16 mouse cellular contexts compared by ENCODE assay signal in genomic region chr7:101869163-101869500, GRCm38 (mm10). TPM values are rescaled to one million over a fixed set of nuclear protein-coding genes. Genes with fewer than 3 reads are reported as not detected.
DNase-seq lines count a peak whose midpoint lies in the region; ATAC-seq lines count a peak whose summit lies in the region.
"Had no signal": no experiment of that assay in that cellular context is flagged by ENCODE, and none has a peak within 500 bp of the region (broad histone marks: within the 10 kb centered on the region; RNA-seq: fewer than 3 reads in every experiment).

No protein-coding gene starts in this region.

- no peaks in the 10 kb centered on the region for H3K9me3 ChIP-seq in heart, embryonic 11.5 days (replicated peaks; ENCODE audit: control insufficient read depth, low read length)
- no peaks in the 10 kb centered on the region for H3K9me3 ChIP-seq in midbrain, embryonic 11.5 days (ENCODE audit: control insufficient read depth, low read length)
- H3K9me3 ChIP-seq: stomach, embryonic 15.5 days had no signal

- 67% methylated on average over 7 of the region's 7 CpGs for WGBS in heart, embryonic 11.5 days (ENCODE audit: insufficient replicate concordance)
- 25% methylated on average over 7 of the region's 7 CpGs for WGBS in midbrain, embryonic 11.5 days

- H3K4me3 ChIP-seq in heart, embryonic 11.5 days (ENCODE audit: low read depth, low read length), result no peak overlapping the region
- no peak overlapping the region for H3K4me3 ChIP-seq in midbrain, embryonic 11.5 days (ENCODE audit: low read depth, low read length)
- H3K4me3 ChIP-seq: stomach, embryonic 15.5 days had no signal

- intact Hi-C loops in heart, postnatal 25 days (cut with DNase I), result no loop called here

- no peak for DNase-seq in heart, postnatal 25 days (ENCODE audit: low spot score)
- DNase-seq in Muller cell, postnatal 12 days (ENCODE audit: inconsistent ontology term), result peak; percentile 18
- peak; percentile 41 for DNase-seq in kidney, adult 18-20 months
- peak; percentile 91 for DNase-seq in midbrain, embryonic 11.5 days (ENCODE audit: low spot score, missing footprints)
- DNase-seq in spleen, postnatal 14 days (ENCODE audit: low spot score in 2 of 2), result no peak
- no peak for DNase-seq in frontal cortex, postnatal 14 days (ENCODE audit: low spot score in 2 of 2)
- DNase-seq in frontal cortex, adult 2 months (ENCODE audit: extremely low spot score in 1 of 2, low spot score in 1 of 2), result no peak
- DNase-seq: adrenal gland, postnatal 14 days; cerebellum, adult 18-20 months; heart, adult 11 months; lung, adult 2 months; thymus, postnatal 4 days had no signal

- no peak overlapping the region for H3K9ac ChIP-seq in heart, embryonic 11.5 days (ENCODE audit: low read depth, low read length)
- peak overlapping the region; percentile 18; the same call in 1 of the 2 replicates for H3K9ac ChIP-seq in midbrain, embryonic 11.5 days (ENCODE audit: low read length)
- H3K9ac ChIP-seq: stomach, embryonic 15.5 days had no signal

- H3K4me1 ChIP-seq in heart, embryonic 11.5 days (ENCODE audit: control insufficient read depth, insufficient read depth, low read length), result peaks cover 3% of the 10 kb centered on the region; the same call in 1 of the 2 replicates
- peaks cover 9% of the 10 kb centered on the region; the same call in 1 of the 2 replicates for H3K4me1 ChIP-seq in midbrain, embryonic 11.5 days (ENCODE audit: control insufficient read depth, insufficient read depth, low read length)
- H3K4me1 ChIP-seq: stomach, embryonic 15.5 days had no signal

- no peak for ATAC-seq in heart, embryonic 11.5 days (replicated peaks; ENCODE audit: insufficient number of reproducible peaks, low FRiP score, low TSS enrichment)
- peak; percentile 59 for ATAC-seq in midbrain, embryonic 11.5 days (ENCODE audit: low FRiP score)

- H3K4me2 ChIP-seq in heart, embryonic 11.5 days, result no peak overlapping the region
- H3K4me2 ChIP-seq in midbrain, embryonic 11.5 days, result no peak overlapping the region
- H3K4me2 ChIP-seq: stomach, embryonic 15.5 days had no signal

- H3K27ac ChIP-seq in heart, embryonic 11.5 days (ENCODE audit: low read depth, low read length), result 0 out of 2 replicates have a peak overlapping the region, but pooled peaks have one; percentile 1
- H3K27ac ChIP-seq in midbrain, embryonic 11.5 days (ENCODE audit: low read depth, low read length), result peak overlapping the region; percentile 56
- H3K27ac ChIP-seq: stomach, embryonic 15.5 days had no signal

- H3K36me3 ChIP-seq in heart, embryonic 11.5 days (ENCODE audit: control insufficient read depth, insufficient read depth, low read length), result no peaks in the 10 kb centered on the region
- no peaks in the 10 kb centered on the region for H3K36me3 ChIP-seq in midbrain, embryonic 11.5 days (ENCODE audit: control insufficient read depth, insufficient read depth, low read length)
- H3K36me3 ChIP-seq: stomach, embryonic 15.5 days had no signal

- H3K27me3 ChIP-seq in heart, embryonic 11.5 days (ENCODE audit: control insufficient read depth, insufficient read depth, low read length), result no peaks in the 10 kb centered on the region
- H3K27me3 ChIP-seq in midbrain, embryonic 11.5 days (ENCODE audit: control insufficient read depth, insufficient read depth, low read length), result no peaks in the 10 kb centered on the region
- H3K27me3 ChIP-seq: stomach, embryonic 15.5 days had no signal

RNA-seq across cellular contexts. Expression of gene Folr1, which starts 1.5 kb away (rescaled TPM):
- 3.2 and 4.3 TPM in 2 replicates for polyA plus RNA-seq in heart, embryonic 11.5 days (2014; fragmentation: Nextera tagmentation; extraction: Ambion mirVana)
- total RNA-seq in heart, postnatal 25 days (2021), result under 1 TPM; 0.26 to 0.59 TPM
- polyA plus RNA-seq in midbrain, embryonic 11.5 days (2014; fragmentation: Nextera tagmentation; extraction: Ambion mirVana), result 11.6 and 12.4 TPM in 2 replicates
- 1.1 and 2.1 TPM in 2 replicates for polyA plus RNA-seq in frontal cortex, adult 2 months (2012; rRNA removed)
- total RNA-seq: hematopoietic stem cell, adult 5-6 weeks had no signal

RNA-seq across cellular contexts. Expression of gene Anapc15, which starts 5.6 kb away (rescaled TPM):
- polyA plus RNA-seq in heart, embryonic 11.5 days (2014; fragmentation: Nextera tagmentation; extraction: Ambion mirVana), result 73.3 and 76.5 TPM in 2 replicates
- total RNA-seq in heart, postnatal 25 days (2021), result 10 to 100 TPM; 16.5 to 17.9 TPM
- polyA plus RNA-seq in midbrain, embryonic 11.5 days (2014; fragmentation: Nextera tagmentation; extraction: Ambion mirVana), result 80.6 and 87.8 TPM in 2 replicates
- 60.4 and 69.4 TPM in 2 replicates for polyA plus RNA-seq in frontal cortex, adult 2 months (2012; rRNA removed)

RNA-seq across cellular contexts. Expression of gene Folr2, which starts 12.1 kb away (rescaled TPM):
- not detected in 2 replicates for polyA plus RNA-seq in heart, embryonic 11.5 days (2014; fragmentation: Nextera tagmentation; extraction: Ambion mirVana)
- total RNA-seq in heart, postnatal 25 days (2021), result 1 to 10 TPM; 5.5 to 6.8 TPM
- polyA plus RNA-seq in midbrain, embryonic 11.5 days (2014; fragmentation: Nextera tagmentation; extraction: Ambion mirVana), result 1.5 and 1.7 TPM in 2 replicates
- polyA plus RNA-seq in frontal cortex, adult 2 months (2012; rRNA removed), result 1.2 and 2.3 TPM in 2 replicates
- total RNA-seq: hematopoietic stem cell, adult 5-6 weeks; megakaryocyte-erythroid progenitor cell, adult 5-6 weeks had no signal

RNA-seq across cellular contexts. Expression of gene Inppl1, which starts 31.1 kb away (rescaled TPM):
- polyA plus RNA-seq in heart, embryonic 11.5 days (2014; fragmentation: Nextera tagmentation; extraction: Ambion mirVana), result 33.6 and 52.0 TPM in 2 replicates
- 100 to 1,000 TPM; 145 to 148 TPM for total RNA-seq in heart, postnatal 25 days (2021)
- polyA plus RNA-seq in midbrain, embryonic 11.5 days (2014; fragmentation: Nextera tagmentation; extraction: Ambion mirVana), result 33.9 and 35.5 TPM in 2 replicates
- 34.3 and 38.8 TPM in 2 replicates for polyA plus RNA-seq in frontal cortex, adult 2 months (2012; rRNA removed)

RNA-seq across cellular contexts. Expression of gene Lamtor1, which starts 36.6 kb away (rescaled TPM):
- polyA plus RNA-seq in heart, embryonic 11.5 days (2014; fragmentation: Nextera tagmentation; extraction: Ambion mirVana), result 137 and 146 TPM in 2 replicates
- total RNA-seq in heart, postnatal 25 days (2021), result 100 to 1,000 TPM; 105 to 111 TPM
- 120 and 132 TPM in 2 replicates for polyA plus RNA-seq in midbrain, embryonic 11.5 days (2014; fragmentation: Nextera tagmentation; extraction: Ambion mirVana)
- polyA plus RNA-seq in frontal cortex, adult 2 months (2012; rRNA removed), result 186 and 205 TPM in 2 replicates

Comparison
In these comparisons a context has a peak if more than half of its experiments do, and no peak if none do; other contexts are left out.
1. DNase-seq: peak in Muller cell, postnatal 12 days (single experiment), kidney, adult 18-20 months (single experiment) and midbrain, embryonic 11.5 days (single experiment); none in heart, postnatal 25 days (single experiment), spleen, postnatal 14 days (0 of 2), frontal cortex, postnatal 14 days (0 of 2) and frontal cortex, adult 2 months (0 of 2).